Mouse (Mus musculus): ENCODE data around the gene Polr3b.
A peak's percentile ranks its signal among the peaks of the same experiment; 100 is the strongest.

Polr3b gene

DNA sequence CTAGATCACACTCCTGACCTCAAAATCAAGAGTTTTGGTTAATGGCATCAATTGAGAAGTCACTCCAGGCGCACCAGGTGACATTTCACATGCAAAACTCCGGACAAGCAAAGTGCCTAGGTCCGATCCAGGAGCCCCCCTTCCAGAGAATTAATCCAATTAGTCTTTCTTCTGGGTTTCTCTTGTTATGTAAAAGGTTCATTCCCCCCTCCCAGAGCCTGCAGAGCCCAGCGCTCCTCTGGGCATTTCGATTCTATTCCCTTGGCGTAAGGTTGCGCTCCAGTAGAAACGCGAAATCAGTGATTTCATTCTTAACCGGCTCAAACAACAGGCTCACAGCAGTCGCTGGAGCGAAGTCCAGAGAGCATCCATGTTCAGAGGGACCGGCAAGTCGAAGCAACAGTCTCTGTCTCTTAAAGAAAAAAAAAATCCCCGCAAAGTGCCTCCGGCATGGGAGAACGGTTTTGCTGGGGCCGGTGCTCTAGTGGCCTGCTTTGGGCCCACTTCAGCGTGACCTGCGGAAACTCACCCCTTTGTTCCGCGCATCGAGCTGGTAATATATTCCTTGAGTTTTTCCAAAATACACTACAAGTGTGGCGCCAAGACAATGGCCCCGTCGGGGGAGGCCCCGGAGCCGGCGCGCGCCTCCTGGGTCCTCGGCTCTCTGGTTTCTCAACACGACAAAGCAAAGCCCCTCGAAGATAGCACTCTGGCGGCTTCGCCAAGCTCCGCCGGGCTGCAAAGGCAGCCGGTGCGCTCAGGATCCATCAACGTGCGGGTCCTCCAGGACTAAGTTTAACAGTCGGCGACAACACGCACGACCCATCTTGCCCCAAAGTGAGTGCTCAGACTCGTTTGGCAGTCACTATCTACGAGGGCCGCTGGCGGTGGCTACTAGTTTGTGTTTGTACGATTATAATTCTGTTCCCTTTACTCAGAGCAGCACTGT is 136.7 kb downstream of the Polr3b start:
- DNase-seq (ENCODE audit: low read depth in 2 of 2, low spot score in 2 of 2) = no peak

DNA sequence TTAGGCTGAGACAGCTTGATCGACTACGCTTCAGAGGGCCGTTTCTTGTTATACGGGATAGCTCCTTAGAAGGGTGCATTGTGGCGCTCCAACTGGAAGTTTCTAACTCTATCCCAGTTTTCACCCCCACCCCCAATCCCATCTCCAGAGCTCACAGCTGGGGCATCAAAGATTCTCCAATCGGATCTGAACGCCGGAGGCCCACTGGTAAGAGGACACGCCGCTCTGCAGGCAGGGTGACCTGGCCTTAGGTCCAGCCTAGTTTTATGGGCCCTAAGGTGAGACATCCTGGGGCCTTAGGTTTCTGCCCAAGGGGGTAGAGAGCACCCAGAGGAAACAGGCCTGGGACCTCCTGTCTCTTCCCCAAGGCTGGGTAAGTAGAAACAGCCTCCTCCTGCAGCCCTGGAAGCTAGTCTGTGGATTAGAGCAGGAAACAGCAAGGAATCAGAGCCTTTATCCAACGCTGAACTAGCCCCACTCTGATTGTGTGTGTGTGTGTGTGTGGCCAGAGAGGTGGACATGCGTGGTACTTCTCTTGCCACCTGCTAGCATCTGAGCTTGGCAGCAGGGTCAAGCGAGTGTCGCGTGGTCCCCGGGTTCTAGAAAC is 137.5 kb downstream of the Polr3b start:
- no peak for DNase-seq (ENCODE audit: low read depth in 2 of 2, low spot score in 2 of 2)

DNA sequence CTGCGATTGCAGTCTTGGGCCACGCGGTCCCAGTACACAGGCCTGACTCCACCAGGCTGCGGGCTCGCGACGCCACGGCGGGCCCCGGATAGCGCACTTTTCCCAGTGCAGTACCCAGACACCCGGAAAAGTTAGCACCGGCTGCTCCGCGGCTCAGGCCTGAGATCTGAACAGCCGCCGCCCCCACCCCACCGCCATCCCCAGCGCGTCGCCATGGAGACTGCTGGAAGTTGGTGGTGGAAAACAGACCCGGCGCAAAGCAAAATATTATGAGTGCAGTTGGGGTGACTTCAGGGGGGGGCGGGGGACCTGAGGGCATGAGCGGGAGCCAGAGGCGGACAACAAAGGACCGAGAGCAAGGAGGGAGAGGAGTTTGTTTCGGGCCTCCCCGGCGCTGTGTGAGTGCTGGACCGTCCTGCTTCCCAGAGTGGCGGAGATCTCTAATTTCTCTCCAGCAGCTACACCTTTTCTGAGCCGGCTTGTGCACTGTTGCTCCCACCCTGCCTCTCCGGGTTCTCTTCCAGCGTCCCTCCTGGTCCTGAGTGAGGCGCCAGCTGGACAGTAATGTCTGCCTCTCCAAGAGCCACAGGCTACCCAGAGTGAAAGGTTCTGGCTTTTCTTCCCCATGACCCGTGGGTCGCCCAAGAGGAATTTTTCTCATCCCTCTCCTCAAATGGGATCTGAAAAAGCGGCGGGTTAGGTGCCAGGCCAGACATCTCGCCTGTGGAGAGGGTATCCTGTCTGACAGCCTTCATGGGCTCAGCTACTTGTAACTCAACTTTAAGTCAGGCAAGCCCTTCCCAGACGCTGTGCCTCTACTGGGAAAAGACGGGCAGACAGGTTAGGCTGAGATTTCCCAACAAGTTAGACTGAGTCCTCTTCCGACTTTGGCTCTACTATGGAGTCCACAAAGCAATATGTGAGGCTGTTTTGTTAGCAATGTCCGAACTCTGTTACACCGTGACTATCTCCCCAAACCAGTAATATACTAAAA is 138.3 kb downstream of the Polr3b start:
- no peak for DNase-seq (ENCODE audit: low read depth in 2 of 2, low spot score in 2 of 2)

DNA sequence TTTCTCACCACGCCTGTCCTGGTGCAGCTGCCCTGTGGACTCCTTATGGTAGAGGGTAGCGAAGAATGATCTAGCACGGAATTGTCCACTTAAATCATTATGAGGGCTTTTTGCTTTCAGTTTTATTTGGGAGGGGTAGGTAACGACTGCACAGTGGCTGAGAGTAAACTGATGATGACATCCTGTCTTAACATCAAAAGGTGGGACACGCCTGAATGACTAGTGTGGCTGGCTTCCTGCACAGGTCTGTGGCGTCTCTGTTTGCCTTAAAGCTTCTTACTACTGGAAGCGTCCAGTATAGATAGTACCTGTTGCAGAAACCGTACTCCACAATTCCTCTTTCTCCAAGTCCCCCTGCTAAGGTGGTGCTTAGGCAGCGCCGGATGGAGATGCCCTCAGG is 146.7 kb downstream of the Polr3b start:
- DNase-seq (ENCODE audit: low read depth in 2 of 2, low spot score in 2 of 2) = peak; percentile 16 to 41

DNA sequence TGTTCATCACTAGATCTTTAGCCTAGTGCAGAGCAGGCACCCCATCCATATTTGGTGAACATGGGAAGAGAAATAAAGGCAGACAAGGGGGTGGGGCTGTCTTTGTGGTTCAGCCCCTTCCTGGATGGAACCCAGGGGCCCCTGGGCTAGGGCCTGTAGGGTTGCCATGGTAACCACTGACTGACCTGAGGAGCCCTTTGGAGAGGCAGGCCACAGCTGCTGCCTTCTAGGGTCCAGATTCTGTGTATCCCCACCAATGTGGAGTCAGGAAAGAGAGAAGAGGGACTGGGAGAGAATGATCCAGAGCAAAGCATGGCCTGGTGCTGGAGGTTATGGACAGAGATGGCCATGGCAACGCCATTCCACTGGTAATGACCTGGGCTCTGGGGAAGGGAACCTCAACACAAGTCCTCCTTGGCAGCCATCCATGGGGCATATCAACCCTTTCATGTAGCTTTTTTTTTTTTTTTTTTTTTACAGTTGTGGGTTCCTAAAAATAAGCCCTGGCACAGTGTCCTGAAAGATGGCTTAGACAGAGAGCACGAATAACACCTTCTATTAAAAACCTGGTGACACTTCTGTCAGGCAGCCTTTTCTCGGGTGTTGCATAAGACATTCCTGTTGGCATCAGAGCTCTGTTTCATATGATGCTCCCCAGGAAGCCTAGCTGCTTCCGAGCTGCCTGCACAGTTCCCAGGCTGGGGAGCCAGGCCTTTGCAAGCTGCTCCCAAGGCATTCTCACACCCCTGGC is 150.5 kb downstream of the Polr3b start:
- DNase-seq (ENCODE audit: low read depth in 2 of 2, low spot score in 2 of 2) = no peak

DNA sequence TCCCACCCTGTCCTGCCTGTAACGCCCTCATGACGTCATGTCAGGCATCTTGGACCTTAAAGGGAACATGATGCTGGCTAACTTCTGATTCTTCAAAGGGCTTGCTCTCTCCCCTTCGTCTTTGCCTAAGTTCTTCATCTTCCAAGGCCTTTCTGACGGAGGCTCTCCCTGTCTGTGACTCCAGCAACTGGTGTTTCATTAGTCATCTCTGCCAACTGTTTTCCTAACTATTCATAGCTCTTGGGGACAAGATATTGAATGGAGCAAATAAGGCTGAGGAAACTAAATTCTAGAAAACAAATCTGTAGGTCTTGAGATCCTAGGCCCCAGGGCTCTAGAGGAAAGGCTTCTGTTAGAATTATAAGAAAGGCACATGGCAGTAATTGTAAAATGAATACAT is 151.8 kb downstream of the Polr3b start:
- no peak for DNase-seq (ENCODE audit: low read depth in 2 of 2, low spot score in 2 of 2)

DNA sequence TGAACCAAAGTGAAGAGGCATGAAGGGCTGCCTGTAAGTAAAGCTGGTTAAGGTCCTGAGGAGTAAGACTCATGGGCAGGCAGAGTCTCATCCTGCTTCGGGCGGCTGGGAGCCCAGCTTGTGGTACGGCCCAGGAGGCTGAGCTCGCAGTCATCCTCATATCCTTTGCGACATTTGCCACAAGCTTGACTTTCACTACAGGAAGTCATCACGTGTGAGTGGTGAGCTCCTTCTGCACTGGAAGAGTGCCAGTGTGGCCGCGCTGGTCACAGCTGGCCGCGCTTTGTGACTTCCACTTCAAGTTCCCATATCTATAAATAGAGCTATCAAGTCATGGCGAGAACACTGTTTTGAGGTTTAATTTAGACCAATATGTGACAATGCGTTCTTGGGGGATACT is 152.5 kb downstream of the Polr3b start:
- peak; percentile 12 to 27 for DNase-seq (ENCODE audit: low read depth in 2 of 2, low spot score in 2 of 2)
